Mouse (Mus musculus) left cerebral cortex, postnatal 4 days (tissue): ENCODE measurements around the gene Elovl6. TPM values are rescaled to one million over a fixed set of nuclear protein-coding genes. Genes with fewer than 3 reads are reported as not detected.

Experiments
- DNase-seq: peaks from one replicate; pipeline ENCODE4 v3.0.0-alpha.2; 2022
- intact Hi-C: fragments of 180-260 bp; cut with DNase I; formaldehyde crosslinking; loops from one replicate; pipeline ENCODE4 v1.15.1; 2025
- microRNA-seq: library from miRNA; unstranded; fragments of <30 nt; microRNA quantifications from one replicate; pipeline ENCODE4 v1.2.0, GENCODE M21; 2022
- total RNA-seq, 2 experiments: library from RNA; stranded (reverse); gene quantifications; 2 replicates each; pipeline ENCODE4 v1.2.3; 2021

The Elovl6 gene
- total RNA-seq, 2 experiments from 2014 or later = 51.5 to 60.3 TPM

DNA sequence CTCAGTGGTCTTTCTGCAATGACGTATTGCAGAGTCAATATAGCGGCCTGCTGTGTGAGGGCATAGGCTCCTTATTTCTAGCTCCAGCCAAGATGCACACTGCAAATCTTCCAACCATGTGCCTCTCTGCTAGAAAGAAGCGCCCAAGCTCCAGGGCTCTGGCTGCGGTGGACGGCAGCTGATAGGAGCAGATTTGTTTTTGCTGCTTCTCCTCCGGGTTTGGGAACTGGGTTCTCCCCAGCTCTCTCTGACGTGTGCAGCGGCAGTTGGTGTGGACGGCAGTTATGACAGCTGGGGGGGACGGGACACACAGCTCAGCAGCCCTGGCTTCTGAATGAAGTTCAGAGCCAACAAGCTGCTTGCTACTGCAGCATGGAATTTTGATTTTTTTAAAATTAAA is 150.2 kb downstream of the Elovl6 start:
- intact Hi-C loops = no loop called here
- peak; percentile 16 for DNase-seq

DNA sequence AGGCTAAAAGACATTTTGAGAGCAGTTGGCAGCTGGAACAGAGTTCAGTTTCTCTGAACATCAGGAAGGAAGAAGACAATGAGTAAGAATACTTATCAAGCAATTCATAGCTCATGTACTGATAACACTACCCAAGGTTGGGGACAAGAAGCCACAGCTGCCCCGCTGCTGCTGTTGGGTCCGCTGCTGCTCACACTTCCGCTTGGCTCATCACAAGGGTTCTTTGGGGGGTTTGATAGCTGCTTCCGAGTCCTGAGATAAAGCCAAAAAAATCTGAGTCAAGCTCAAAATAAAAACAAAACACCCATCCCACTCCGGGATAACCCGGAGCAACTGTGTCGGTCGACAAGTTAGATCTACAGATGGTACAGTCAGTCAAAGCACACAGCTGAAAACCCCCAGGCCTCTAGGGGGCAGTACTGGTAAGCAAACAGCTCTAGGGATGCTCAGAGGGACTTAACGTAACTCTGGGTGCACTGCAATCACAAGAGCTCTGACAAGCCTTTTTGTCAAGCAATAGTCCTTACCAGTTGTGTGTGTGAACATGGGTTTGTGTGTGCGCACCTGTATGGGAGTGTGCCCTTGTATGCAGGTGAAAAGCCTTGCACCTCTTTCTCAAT is 151.0 kb downstream of the Elovl6 start:
- intact Hi-C loops = no loop called here
- DNase-seq = peak; percentile 24

DNA sequence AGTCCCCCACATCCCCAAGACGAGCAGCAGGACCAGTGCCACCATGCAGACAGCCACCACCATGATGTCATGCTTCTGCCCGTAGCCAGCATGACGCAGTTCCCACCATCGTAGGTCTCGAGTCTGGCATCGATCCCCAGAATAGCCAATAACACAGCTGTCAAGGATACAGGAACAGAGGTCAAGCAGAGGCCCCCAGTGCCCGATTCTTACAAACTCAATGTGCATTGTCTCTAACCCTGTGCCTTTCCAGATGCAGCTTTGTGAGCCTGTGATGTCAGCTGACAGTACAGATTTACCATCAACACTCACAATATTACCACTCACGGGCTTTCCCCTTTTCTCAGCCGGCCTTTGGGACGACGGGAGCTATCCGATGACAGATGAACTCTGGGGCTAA is 154.0 kb downstream of the Elovl6 start:
- DNase-seq = no peak
- intact Hi-C loops = loop anchor here (5.0 kb wide), 2 partner anchors 149 to 384 kb away; no protein-coding TSS in a partner anchor

DNA sequence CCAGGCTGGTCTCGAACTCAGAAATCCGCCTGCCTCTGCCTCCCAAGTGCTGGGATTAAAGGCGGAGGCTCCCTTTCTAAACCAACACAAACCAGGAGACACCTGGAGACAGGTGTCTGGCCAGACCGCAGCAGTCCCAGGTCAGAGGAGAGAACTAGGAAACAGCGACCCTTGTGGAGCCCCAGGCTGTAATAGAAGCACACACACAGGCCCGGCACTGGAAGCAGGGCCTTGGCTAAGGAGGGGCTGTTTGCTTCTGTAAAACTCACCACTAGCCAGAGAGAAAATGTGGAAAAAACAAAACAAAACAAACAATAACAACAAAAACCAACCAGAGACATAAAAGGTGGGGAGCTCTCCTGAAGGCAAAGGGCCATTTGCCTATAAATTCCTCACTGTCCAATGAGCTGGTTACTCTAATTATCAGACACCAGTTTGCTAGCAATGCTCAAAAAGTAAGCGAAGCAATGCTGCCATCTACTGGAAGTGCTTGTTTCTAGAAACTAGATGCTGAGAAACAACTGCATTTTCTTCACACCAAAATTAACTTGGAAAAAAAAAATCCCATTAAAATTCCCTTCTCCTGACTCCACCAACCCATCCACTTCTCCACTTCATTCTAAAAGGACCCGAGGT is 154.7 kb downstream of the Elovl6 start:
- DNase-seq = peak; percentile 58
- intact Hi-C loops = loop anchor here (5.0 kb wide), 2 partner anchors 150 to 385 kb away; no protein-coding TSS in a partner anchor

DNA sequence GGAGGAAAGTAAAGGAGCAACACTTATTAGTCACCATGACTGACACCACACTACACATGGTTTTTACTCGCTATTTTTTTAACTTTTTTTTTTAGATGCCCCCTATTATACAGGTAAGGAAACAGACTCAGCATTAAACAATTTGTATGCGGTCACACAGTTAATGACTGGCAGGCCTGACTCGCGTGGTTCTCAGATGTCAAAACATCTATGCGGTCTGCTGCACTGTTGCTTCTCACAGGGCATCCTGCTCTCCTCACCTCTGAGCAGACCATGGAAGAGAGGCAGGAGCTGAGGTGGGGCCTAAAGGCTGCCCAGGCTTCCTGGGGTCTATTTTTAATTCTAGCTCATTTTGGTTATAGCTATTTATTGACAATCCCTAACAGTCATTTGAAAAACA is 155.3 kb downstream of the Elovl6 start:
- DNase-seq = no peak
- intact Hi-C loops = loop anchor here (5.0 kb wide), 2 partner anchors 150 to 385 kb away; no protein-coding TSS in a partner anchor

Small RNA genes within 50 kb of the gene (microRNA-seq; reads per million reads assigned to microRNA genes)
- gene Gm24515 = not detected

Other genes with a start within 250 kb of the Elovl6 start
- gene Enpep, start 199.6 kb upstream of the Elovl6 start, total RNA-seq = 1 to 10 TPM; 1.4 to 2.2 TPM
- 1 to 10 TPM; 2.3 to 3.0 TPM for gene Egf, start 223.0 kb downstream of the Elovl6 start, total RNA-seq